Mouse (Mus musculus) adrenal gland, postnatal 25 days (tissue): ENCODE results near the gene Rab11fip3. TPM values are rescaled to one million over a fixed set of nuclear protein-coding genes. Genes with fewer than 3 reads are reported as not detected.

Experiments used
- DNase-seq: peaks from one replicate; pipeline ENCODE4 v3.0.0; 2021; ENCODE audit warnings: mixed read lengths
- total RNA-seq: library from RNA; stranded (reverse); gene quantifications from 2 replicates; pipeline ENCODE4 v1.2.3, GENCODE M21; 2021

The Rab11fip3 gene
- total RNA-seq, 1 experiment from 2014 or later: 22.7 TPM

DNA sequence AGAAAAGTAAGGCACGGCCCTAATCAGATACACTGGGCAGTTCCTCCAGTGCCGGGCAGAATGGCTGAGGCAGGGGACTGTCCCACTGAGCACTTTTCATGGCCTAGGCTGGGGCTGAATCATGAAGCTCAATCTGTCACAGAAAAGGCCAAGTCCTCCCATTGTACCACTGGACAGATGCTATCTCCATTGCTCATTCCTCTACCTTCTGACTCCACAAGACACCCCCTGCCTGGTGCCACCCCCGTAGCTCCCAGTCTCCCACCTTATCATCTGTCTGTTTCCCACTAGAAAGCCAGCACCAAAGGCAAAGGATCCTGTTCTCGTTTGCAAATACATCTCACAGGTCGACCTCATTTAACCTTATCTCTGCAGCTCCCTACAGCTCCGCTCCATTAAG is 37.3 kb downstream of the Rab11fip3 start:
- DNase-seq: no peak

DNA sequence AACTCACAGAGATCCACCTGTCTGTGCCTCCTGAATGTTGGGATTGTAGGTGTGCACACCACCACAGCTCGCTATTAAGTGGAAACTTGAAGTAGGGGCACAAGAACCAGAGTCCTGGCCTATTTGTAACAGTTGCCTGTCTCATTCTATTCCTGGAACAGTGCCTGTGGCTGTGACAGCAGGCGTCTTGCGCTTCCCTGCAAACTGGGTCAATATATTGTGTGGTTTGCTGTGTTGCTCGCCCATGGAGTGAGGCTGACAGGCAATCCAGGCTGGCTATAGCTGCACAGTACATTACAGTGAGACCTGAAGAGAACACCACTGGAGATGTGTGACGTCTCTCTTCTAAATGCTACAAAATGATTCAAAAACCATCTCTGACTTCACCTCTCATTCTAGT is 37.8 kb downstream of the Rab11fip3 start:
- no peak for DNase-seq

DNA sequence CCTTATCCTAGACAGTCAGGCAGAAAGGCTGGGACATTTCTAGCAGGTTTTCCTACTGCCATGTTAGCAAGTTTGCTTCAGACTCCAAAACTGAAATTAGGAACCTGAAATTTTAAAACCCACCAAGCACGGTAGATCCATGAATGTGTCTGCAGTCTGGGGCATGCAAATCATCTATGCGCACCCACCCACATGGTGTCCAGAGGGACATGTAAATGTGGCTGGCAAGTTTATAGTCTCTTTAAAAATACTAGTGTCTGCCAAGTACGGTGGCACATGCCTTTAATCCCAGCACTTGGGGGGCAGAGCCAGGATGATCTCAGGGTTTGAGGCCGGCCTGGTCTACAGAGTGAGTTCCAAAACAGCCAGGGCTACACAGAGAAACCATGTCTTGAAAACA is 41.1 kb downstream of the Rab11fip3 start:
- no peak for DNase-seq

DNA sequence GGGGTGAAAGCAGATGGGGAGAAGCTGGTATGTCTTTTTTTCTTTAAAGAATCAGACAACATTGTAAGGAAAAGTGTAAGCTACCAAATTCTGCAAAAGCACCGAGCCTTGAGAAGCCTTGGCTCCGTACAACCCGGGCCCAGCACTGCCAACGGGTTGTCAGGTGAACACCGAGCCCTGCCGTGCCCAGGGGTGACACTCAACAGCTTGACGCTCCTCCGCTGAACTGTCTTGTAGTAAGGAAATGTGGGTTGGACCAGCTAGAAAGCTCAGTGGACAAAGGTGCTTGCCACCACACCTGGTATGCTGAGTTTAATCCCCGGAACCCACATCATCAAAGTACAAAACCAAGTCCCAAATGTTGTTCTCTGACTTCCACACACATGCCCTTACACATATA is 44.7 kb downstream of the Rab11fip3 start:
- no peak for DNase-seq

DNA sequence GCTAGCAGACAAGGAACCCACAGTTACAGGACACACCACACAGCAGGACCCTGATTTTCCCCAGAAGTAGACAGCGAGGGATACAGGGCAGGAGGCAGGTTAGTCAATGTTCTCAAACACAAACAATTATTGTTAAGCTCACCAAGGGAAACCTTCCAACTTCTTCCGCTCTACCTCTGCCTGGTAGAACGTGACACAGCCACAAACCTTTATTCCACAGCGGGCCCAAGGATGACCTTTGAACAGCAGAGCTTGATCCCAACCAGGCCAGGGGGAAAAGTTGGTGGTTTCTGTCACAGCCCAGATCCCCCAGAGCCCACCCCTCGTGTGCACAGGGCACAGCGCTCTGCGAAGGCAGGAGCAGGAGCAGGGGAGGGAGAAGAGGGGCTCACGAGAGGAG is 45.4 kb downstream of the Rab11fip3 start:
- no peak for DNase-seq

DNA sequence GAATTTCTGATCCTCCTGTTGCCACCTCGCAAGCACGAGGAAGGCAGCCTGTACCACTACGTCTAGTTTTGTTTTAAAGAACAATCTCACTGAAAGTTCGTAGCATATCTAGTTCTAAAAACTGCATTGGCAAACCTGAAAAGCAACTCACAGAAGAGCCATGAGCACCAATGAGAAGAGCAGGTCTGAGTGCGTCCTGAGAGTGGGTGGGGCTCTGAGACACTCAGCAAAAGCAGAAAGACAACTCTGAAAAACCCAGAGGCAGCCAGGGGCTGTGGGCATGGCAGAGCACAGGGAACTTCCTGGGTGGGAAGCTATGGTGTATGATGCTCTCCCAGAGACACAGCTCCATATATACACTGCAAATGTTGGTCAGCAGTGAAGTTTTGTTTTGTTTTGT is 46.2 kb downstream of the Rab11fip3 start:
- DNase-seq: no peak

DNA sequence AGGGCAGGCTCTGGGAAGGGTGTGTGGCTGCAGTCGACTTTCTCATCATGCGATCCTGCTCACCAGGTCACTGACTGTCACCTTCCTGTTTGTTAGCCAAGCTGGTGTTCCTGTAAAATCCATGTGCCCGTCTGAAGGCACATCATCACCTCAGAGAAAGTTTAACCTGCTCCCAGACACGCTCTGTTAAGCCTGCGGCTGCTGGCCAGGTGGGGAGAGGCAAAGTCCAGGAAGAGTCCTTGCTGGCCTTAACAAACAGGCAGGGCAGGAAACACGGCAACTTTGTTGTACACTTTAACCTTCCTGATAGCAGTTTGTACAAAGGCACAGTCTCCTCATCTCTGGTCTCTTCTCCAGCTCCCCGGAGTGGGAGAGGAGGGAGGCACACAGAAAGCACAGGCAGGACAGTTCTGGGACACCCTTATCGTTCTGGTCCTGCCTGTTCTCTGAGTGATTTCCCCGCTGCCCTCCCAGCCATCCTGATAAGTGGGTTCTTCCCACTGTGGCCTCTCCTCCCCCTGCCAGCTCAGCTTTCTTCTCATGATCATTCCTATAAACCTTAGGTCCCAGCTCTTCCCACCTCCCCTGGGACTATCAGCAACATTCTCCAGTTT is 47.5 kb downstream of the Rab11fip3 start:
- no peak for DNase-seq

DNA sequence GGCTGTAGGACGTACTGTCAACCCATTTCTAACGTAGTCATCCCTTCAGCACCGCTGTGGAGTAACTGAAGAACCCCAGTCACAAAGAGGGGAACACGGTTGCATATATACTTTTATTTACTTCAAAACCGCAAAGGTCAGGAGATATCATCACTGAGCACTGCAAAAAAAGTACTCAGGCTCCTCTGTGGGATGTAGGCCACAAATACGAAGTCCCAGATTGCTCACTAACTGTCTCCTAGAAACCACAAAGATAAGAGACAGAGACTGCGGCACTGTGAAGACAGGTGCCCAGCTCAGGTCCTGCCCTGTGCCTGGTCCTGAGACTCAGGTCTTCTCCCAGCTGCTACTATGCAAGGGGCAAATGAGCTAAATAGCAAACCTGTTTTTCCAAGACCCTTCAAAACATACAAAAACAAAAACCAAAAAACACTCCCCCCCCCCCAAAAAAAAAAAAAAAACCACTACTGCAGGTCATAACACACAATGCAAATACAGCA is 48.5 kb downstream of the Rab11fip3 start:
- DNase-seq: no peak

DNA sequence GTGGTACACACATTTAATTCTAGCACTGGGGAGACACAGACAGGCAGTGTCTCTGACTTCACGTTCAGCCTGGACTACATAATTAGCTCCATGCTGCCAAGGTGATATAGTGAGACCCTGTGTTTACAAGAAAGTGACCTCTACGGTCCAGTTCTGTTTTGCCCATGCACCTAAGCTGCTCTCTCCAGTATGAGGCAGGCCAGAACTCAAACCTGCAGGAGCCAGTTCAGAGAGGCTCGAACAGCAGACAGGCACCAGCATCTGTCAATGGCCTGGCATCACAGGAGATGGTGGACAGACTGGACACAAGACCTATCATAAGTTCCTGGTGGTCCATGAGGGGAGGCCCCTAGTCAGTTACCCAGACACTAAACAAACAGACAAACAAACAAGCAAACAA is 51.0 kb downstream of the Rab11fip3 start:
- DNase-seq: no peak

DNA sequence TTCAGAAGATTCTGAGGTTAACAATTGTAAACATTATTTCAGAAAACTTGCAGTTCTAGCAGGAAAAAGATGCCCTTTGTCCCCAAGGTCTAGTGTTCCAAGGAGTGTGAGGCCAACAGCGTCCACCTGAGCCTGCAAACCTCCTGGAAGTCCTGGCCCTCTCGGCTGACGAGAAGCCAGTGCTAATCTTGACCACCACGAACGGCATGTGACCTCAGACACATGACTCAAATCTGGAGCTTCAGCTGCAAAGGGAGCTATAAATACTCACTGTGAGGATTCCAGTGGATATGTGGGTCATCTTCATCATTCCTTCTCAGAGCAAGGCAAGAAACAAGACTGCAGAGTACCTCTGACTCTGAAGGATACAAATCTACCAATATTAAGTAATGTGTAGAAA is 51.4 kb downstream of the Rab11fip3 start:
- DNase-seq: no peak

DNA sequence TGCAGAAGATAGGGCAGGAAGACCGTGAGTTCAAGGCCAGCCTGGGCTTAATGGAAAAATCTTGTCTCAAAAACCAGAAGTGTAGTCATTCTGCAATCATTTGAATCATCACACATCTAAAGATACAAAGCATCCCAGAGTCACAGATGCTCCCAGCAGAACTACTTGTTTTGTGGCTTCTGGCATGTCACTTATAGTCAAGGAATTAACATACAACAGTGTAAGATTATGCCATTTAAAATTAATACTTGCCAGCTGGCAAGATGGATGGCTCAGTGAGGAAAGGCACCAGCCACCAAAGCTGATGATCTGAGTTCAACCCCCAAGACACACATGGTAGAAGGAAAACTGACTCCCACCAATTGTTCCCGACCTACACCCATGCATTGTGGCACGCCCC is 52.3 kb downstream of the Rab11fip3 start:
- DNase-seq: no peak

DNA sequence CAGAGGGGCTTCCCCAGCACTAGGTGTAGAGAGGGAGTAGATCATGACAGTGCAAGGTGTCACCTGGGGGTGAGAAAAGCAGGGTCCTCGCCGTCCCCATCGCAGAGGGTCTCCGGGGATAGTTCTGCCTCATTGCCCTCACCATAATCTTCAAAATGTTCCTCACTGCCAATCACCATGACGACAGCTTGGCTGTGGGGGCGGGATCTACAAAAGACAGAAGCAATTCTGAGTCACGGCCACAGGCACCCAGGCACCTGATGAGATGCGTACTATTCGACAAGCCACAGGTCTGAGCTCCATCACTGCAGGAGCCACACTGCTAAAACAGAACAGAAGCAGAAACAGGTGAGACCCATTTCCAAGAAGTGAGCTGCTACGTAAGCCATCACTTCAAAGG is 55.6 kb downstream of the Rab11fip3 start:
- DNase-seq: no peak

DNA sequence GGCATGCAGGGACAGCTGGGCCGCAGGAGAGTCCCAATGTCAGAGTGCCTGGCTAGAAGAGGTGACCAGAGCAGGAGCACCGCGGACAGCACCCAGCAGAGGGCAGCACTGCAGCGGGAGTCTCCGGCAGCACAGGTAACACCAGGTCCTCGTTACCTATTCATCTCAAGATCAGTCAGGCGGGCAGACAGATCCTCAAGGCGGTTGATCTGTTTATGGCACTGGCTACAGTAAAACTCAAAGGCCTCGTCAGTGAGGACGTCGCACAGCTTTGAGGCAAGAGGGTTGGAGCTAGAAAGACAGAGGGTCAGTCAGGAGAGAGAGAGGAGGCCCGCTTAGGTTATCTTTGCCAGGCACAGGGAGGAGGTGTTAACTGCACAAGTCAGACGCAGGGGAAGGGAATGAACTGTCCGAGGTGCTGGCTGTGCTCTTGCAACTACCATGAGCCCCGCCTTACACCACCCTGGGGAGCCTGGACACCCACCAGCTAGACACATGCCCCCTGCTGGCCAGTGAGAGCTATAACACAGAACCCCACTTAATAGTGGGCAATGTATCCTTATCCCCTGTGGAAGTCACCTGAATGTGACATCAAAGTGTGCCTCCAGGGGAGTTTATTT is 57.4 kb downstream of the Rab11fip3 start:
- DNase-seq: peak; percentile 69

DNA sequence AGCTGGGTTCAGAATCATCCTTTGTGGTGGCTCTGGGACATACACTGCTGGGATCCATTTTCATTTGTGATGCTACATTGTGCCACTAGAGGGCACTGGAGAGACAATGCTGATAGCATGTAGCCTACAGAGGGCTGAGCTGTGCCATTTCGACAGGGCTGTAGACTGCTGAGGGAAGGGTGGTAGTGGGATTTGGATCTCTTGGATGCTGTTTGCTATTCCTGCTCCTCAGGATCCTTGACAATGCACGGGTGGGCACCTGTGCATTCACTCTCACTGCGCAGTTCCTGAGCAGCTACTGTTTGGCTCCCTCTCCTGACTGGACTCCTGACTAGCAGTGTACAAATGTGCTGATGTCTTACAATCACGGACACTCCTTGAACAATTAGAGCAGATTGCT is 59.8 kb downstream of the Rab11fip3 start:
- DNase-seq: peak; percentile 57

DNA sequence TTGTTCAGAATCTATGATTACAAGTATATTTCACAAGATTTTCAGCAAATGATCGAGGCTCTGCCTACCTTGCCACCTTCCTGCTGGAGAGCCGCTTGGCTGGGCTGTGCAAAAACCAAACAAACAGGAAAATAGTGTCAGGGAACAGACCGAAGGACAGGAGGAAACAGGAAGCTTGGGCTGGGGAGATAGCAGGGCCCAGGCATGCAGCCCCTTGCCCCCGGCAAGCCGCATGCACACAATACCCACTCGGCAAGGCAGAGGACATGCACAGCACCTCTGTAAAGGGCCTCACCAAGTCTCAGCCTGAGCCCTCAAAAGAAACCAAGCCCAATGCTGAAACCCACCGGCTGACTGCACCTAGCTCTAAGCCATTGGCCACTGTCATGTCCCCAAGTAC is 60.6 kb downstream of the Rab11fip3 start:
- no peak for DNase-seq

DNA sequence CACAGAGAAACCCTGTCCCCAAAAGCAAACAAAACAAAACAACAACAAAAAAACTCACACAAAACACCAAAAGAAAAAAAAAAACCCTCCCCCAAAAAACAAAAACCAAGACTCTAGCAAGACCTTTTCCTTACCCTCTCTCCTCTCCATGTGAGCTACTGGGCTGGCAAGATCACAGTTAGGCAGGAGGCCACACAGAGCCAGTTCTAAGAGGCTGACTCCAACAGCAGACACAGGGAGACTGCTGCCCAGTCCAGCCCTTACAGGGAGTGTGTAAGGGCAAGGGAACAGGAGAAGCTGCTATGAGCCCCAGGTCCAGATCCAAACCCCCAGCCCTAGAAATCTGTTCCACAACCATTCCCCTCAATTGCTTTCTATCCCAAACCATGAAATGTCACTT is 61.0 kb downstream of the Rab11fip3 start:
- DNase-seq: no peak

DNA sequence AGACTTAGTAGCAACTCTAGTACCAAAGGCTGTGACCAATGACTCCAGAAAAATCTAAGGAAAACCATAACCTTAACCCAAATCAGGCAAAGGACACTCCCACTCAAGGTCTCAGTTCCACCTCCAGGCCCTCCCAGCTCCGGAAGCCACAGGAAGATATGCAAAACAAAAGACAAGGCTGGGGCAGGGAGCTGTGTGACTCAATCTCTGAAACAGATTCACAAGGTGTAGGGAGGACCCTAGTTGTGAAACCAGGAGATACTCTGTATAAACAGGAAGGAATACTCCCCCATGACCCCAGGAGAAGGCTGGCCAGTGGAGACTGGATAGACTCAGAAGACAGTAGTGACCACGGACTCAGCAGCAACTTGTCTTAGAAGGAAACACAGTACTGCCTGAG is 61.7 kb downstream of the Rab11fip3 start:
- no peak for DNase-seq

DNA sequence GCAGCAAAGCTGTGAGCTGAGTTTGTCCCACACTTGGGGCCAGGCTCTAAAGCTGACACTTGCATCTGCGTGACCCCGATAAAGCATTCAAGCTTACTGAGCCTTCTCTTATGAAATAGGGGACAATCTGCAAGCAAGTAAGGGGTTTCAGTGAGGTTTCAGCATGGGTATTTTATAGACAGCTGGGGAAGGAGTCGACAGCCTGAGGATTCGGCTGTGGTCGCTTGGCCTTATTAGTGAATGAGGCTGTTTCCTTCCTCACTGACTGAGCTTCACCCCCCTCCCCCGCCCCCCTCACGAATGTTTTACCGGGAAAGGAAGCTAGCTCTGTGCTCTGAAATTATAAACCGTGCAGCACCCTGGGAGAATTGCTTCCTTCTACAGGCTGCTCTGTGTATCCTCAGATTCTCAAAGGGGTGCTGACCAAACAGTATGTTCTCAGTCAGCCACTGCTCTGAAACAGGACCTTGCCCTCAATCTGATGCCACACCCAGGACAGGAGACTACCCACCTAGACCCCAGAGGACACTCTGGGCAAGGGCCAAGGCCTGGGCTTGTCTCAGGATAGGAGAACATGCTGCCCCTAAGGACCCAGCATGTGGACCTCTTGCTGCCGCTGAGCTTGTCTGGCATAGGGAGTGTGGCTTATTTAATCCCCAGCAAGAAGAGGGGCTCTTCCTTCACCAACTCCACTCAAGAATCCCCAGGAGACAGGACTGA is 63.5 kb downstream of the Rab11fip3 start:
- DNase-seq: no peak

DNA sequence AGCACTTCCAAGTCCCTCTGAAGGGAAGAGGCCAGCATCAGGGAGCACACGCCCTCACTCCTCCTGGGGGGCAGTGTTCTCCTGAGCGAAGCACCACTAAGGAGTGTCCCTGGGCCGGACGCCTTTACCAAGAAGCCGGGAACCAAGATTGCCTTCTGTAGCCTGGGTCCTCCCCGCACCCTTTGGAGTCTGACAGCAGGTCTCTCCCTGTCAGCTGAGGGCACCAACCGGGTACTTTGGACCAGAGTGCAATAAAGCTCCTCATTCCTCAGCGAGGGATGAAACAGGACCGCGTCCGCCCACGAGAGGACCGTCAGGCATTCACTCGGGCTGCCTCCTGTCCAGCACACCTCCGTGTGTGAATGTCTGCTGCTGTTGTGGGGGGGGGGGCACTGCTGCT is 64.6 kb downstream of the Rab11fip3 start:
- no peak for DNase-seq

DNA sequence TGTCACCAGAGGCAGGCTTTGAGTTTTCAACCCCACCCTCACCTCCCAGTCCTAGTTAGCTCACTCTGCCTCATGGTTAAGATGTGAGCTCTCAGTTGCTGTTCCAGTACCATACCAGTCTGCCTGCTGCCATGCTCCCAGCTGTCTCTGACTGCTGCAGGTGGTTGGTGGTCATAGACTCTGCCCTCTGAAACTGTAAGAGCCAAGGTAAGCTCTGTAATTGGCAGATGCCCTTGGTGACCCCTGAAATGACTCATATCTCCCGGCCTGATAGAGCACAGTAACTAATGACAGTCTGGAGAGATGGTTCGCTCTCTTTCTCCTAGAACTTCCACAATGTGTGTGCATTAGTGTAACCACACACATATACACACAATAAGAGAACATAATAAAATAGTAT is 65.5 kb downstream of the Rab11fip3 start:
- DNase-seq: no peak

DNA sequence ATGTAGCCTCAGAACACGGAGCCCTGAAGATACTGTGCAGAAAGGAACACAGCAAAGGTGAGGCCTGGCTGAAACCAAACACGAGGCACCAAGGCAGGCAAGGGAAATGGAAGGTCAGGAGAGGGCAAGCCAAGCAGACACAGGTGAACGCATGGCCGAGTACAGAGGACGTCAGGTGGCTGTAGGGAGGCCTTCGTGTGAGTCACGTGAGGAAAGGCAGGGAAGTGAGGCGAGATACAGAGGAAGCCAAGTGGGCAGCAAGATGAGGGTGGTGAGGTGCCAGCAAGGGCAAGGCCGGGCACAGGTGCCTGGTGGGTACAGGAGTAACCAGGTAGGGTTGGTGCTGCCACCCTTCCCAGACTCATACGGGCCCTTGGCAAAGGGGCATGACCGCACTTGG is 70.9 kb downstream of the Rab11fip3 start:
- no peak for DNase-seq

DNA sequence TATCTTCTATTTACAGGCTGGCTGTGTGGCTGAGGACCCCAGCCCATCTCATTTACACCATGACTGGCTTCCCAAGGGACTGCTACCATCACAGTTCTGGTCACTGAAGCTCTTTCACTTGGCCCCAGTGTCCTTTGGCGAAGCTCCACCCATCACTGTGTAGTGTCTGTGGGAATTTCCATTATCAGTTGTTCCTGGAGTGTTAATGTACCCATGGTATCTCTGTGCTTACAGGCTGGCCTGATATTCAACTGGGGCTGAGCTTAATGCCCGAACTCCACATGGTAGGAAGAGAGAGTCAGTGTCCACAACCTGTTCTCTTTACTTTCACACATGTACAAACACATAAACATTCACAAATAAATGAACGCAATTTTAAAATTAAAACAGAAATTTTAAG is 75.9 kb downstream of the Rab11fip3 start:
- no peak for DNase-seq

DNA sequence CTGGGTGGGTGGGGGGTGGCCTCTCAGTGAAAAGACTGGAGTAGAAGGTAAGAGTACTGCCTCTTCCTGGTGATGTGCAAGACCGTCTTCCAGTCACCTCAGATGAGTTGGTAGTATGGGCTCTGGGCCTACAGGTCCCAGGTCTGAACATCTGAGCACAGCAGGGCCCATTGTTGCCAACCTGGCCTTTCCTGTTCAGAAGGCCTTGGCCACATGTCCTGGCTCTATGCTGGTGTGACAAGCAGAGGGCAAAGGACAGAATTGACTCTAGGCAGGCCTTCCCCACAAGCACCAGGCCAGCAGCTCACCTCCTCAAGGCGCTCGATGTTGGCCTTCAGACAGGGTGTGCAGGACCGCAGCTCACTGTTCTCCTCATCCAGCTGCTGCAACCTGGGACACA is 77.1 kb downstream of the Rab11fip3 start:
- no peak for DNase-seq

DNA sequence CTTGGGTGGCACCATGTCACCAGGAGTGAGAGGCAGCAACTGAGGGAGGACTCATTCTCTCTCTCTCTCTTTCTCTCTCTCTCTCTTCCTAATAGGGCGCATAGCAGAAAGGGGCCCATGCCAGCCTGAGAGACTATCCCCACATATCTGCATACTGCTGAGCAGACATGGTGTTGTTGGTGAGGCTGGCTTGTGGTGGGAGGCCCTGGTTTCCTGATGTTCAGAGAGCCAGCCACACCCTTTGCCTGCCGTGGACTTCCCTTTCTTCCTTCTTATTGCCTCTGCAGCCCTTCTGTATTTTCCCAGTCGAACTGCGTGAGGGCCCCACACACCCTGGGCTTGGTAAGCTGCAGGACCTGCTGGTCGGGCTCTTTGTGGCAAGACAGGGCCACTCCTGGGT is 79.0 kb downstream of the Rab11fip3 start:
- no peak for DNase-seq
